Mouse (Mus musculus) neutrophil, adult 5-6 weeks (primary cell): ENCODE results near the gene Ihh. TPM values are rescaled to one million over a fixed set of nuclear protein-coding genes. Genes with fewer than 3 reads are reported as not detected.

Experiments used
- total RNA-seq: library from RNA; stranded (forward); fragments of 200-1000 nt; gene quantifications from 2 replicates; pipeline ENCODE4 v1.2.3, GENCODE M21; 2017

The Ihh gene
- total RNA-seq, 1 experiment from 2014 or later: not detected

Other genes with a start within 250 kb of the Ihh start
- gene Cyp27a1, start 238.1 kb downstream of the Ihh start, total RNA-seq: 37.6 and 45.0 TPM in 2 replicates
- 0.23 TPM in 1 of 2 replicates, not detected in the other for gene Prkag3, start 202.5 kb downstream of the Ihh start, total RNA-seq
- gene Wnt6, start 179.8 kb downstream of the Ihh start, total RNA-seq: not detected in 2 replicates
- not detected in 2 replicates for gene Wnt10a, start 160.2 kb downstream of the Ihh start, total RNA-seq
- not detected in 2 replicates for gene Cdk5r2, start 96.7 kb downstream of the Ihh start, total RNA-seq
- gene Fev, start 66.3 kb downstream of the Ihh start, total RNA-seq: not detected in 2 replicates
- gene Cryba2, start 58.5 kb downstream of the Ihh start, total RNA-seq: not detected in 2 replicates
- gene Cfap65, start 16.1 kb downstream of the Ihh start, total RNA-seq: not detected in 2 replicates
- gene Nhej1, start 173.5 kb upstream of the Ihh start, total RNA-seq: 8.3 and 8.5 TPM in 2 replicates
- gene Slc23a3, start 182.2 kb upstream of the Ihh start, total RNA-seq: 0.37 TPM in 1 of 2 replicates, not detected in the other
- gene Cnppd1, start 191.0 kb upstream of the Ihh start, total RNA-seq: 126 and 131 TPM in 2 replicates
- gene Retreg2, start 191.1 kb upstream of the Ihh start, total RNA-seq: 49.4 and 85.1 TPM in 2 replicates
- gene Zfand2b, start 217.0 kb upstream of the Ihh start, total RNA-seq: 62.7 and 63.7 TPM in 2 replicates
- gene Abcb6, start 228.7 kb upstream of the Ihh start, total RNA-seq: 2.1 and 3.2 TPM in 2 replicates
- gene Ankzf1, start 240.5 kb upstream of the Ihh start, total RNA-seq: 59.0 and 64.9 TPM in 2 replicates
- 18.2 and 26.2 TPM in 2 replicates for gene Atg9a, start 240.5 kb upstream of the Ihh start, total RNA-seq